Mouse (Mus musculus) lung, postnatal 14 days (tissue): ENCODE results near the gene Gzmk.

Source experiments
- DNase-seq: peaks from one replicate; pipeline ENCODE4 v3.0.0; 2021

Gzmk gene

DNA sequence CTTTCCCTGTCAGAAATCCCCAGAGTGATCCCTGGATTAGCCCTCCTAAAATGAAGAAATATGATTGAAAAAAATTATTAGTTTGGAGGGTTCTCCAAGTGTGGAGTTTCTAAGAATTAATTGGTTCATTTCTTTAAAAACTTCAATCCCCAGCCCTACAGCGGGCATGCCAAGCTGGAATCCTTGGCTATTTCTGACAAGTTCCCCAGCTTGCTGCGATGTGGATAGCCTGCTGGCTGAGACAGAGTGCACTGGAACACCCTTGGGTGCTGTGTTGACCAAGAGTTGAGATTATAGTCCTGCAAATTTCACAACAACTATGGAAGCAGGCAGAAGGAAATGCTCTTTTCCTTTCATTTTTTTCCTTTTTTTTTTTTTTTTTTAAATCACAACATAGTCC, 24.1 kb downstream of the Gzmk start:
- DNase-seq = no peak

DNA sequence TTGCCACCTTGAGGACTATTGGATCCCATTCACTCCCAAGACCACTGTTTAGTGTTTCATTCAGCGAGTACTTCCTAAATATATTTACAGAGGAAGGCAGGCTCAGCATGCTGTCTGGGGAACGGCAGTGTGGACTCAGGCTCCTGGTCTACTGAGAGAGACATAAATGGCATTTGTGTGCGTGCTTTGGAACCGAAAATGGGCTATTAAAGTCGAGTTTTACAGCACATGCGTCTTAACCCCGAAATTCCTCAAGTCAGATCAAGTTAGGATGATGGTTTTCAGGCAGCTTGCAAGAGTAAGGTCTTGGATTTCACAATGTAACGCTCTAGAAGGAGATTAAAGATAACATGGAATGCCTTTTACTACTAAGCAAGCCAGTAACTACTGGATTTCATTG, 25.0 kb downstream of the Gzmk start:
- no peak for DNase-seq

- DNase-seq = no peak
Observed at GRCm38 (mm10) chr13:113199331-113199730, 26.4 kb downstream of the Gzmk start.

- no peak for DNase-seq
Observed at GRCm38 (mm10) chr13:113197872-113198502, 27.7 kb downstream of the Gzmk start.

DNA sequence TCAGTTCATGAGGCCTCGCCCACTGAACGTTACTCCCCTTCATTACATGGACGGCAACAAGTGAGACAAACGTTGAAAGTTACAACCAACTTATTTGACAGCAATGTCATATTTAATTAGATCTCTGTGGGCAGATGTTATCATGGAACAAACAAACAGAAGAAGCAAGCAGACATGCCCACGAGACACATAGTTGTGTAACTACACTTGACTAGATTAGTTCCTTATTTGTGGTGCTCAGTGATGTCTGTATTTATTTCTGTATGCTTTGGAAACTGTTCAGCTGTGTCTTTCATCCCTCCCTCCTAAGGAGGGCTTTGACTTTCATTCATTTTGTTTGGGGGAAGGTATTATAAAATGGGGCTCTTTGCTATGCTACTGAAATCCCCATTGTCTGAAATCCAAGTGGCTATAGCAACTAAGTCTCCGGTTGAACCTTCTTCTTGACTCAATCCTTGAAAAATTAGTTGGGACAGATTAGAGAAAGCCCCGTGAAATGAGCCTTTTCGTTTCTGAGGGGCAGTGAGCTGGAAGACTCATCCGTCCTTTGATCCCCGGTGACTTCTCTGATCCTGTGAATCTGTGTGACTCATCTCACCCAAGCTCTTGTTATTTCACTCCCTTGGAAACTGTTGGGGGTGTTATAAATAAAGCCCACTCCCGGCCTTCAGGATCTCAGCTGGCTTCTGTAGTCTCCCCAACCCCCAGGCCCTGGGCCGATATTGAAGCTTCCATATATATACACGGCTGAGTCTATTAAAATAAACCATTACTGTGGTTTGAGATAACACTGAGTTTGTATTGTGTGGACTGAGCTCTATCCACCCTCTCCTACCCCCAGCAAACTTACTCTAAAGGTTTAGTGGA, 28.7 kb downstream of the Gzmk start:
- no peak for DNase-seq

DNA sequence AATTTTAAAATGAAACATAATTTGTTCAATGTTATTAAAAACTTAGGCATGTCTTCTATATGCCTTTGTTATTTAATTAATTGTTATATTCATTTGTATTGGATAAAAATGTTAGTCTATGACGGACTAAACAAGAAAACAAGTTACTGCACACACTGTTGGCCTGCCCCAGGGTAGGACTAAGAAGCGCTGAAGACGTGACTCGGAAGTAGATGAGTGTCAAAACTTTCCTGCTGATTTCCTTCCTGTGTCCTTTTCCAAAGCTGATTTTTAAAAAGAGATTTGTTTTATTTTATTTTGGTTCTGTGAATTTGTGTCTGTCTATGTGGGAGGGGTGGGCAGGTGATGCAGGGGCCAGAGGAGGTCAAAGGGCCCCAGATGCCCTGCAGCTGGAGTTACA, 42.0 kb downstream of the Gzmk start:
- no peak for DNase-seq

GRCm38 (mm10) chr13:113183310-113183709, 42.4 kb downstream of the Gzmk start:
- DNase-seq = no peak

DNA sequence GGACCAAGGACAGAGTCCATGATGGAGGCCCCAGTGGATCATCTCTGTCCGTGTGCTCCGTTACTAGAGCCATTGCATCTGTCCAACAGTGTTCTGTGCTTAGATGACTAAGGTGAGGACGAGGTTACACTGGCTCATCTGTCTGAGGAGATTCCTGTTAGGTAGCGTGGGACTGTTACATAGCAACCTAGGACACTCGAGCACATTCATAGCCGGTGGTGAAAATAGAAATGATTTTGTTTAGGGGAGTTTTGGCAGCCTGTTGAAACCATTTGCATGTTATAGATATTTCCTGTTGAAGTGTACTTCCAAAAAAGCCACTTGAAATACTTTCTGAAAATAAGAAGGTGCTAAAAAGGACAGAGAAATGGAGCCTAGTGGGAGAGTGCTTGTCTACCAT, 51.5 kb downstream of the Gzmk start:
- no peak for DNase-seq

GRCm38 (mm10) chr13:113170256-113170655, 55.5 kb downstream of the Gzmk start:
- no peak for DNase-seq

GRCm38 (mm10) chr13:113168018-113168534, 57.6 kb downstream of the Gzmk start:
- no peak for DNase-seq

DNA sequence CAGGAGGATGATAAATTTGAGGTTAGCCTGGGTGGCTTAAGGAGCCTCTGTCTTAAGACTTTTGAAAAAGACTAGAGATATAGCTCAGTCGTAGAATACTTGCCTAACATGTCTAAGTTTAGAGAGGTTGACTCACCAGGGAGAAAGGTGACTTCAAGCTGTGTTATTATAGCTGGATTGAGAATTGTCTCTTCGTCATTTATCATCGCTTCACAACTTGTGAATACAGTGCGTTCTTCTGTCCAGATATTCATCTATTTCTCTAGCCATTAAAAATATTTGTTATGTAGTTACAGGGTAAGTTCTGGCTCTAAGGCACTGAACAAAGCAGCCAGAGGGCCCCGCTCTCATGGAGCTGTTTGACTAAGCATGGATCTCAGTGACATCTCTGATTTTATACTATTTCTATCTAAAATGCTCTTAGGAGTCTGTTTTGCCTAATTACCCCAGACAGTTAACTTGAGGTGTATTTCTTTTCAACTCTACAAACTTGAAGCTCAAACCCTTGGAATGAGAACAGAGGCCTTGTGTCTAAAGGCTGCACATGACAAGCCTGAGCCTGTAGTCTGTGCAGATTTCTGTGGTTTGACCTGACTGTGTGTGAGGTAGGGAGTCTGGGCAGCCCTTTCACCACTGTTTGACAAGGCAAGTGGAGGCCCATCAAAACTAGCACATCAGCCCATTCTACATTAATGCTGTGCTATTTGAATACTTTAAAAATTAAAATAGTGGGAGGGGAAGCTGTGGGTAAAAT, 61.3 kb downstream of the Gzmk start:
- no peak for DNase-seq

- DNase-seq = no peak
Observed at GRCm38 (mm10) chr13:113151556-113151955, 74.2 kb downstream of the Gzmk start.

- DNase-seq = no peak
Observed at GRCm38 (mm10) chr13:113139597-113139996, 86.1 kb downstream of the Gzmk start.

GRCm38 (mm10) chr13:113129974-113130373, 95.7 kb downstream of the Gzmk start:
- no peak for DNase-seq
